Mouse (Mus musculus): ENCODE measurements around the gene Ccdc80.

GRCm38 (mm10) chr16:45141711-45142110 is 48.5 kb downstream of the Ccdc80 start:
- no peak for TF ChIP-seq CTCF (conservative IDR thresholded peaks at IDR 0.05; ENCODE audit: low read length)
- no peak for TF ChIP-seq POU5F1 (IDR thresholded peaks at IDR 0.05; ENCODE audit: borderline replicate concordance, low read length)
